Mouse (Mus musculus): ENCODE measurements around the gene Ror1. TPM values are rescaled to one million over a fixed set of nuclear protein-coding genes. Genes with fewer than 3 reads are reported as not detected.

Gene Ror1
- total and polyA plus RNA-seq, 2 experiments from 2014 or later, result 0.80 to 2.4 TPM

DNA sequence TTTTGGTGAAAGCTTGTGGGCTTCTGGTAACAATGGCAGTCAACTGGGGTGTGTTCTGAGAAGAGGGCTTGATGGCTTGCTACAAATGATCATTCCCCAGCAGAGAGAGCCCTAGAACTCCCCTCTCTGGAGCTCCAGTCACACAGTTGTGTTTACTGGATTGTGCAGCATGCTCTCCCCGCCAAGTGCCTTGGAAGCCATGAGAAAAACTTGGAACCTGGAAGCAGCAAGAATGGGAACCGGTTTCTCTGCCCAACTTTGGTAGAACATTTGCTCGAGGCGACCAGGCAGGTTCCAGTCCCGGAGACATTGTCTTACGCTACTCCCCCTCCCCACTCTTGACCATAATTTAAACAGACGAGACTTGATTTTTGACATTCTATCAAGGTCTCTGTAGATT lies 80.0 kb downstream of the Ror1 start:
- H3K36me3 ChIP-seq (ENCODE audit: insufficient read depth), result no peaks in the 10 kb centered on the region
- H3K4me3 ChIP-seq (ENCODE audit: low read depth, low read length), result no peak overlapping the region
- no peak for ATAC-seq
- no peak overlapping the region for H3K9ac ChIP-seq
- H3K27ac ChIP-seq (ENCODE audit: low read depth, low read length), result no peak overlapping the region
- DNase-seq, result no peak
- H3K27me3 ChIP-seq (ENCODE audit: insufficient read depth, low read length), result no peaks in the 10 kb centered on the region
- H3K4me2 ChIP-seq (ENCODE audit: low read depth), result no peak overlapping the region
- H3K4me1 ChIP-seq (ENCODE audit: insufficient read depth), result no peaks in the 10 kb centered on the region
- no peaks in the 10 kb centered on the region for H3K9me3 ChIP-seq (ENCODE audit: low read length)
- WGBS, result 81% methylated on average over 7 of the region's 7 CpGs
- TF ChIP-seq CTCF (IDR thresholded peaks at IDR 0.05; ENCODE audit: low read depth), result no peak

DNA sequence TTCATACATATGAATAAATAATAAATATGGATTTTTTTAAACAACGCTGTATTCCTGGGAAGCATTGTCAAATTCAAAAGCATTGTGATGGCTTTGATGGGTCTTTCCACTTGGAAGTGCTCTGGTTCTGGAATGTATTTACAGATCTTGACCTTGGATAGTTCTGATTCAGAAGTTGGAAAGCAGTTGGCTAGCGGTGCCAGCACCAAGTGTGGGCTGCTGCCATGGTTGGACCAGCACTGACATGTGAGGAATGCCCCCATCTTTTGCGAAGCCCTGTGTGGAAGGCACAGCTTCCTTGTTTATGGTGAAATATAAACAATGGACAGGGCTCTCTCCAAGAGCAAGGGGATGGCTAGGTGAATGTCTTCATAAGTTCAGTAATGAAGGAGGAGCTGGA lies 82.7 kb downstream of the Ror1 start:
- no peaks in the 10 kb centered on the region for H3K27me3 ChIP-seq (ENCODE audit: insufficient read depth, low read length)
- no peak for DNase-seq
- H3K9ac ChIP-seq, result no peak overlapping the region
- no peak for TF ChIP-seq CTCF (IDR thresholded peaks at IDR 0.05; ENCODE audit: low read depth)
- no peak overlapping the region for H3K4me3 ChIP-seq (ENCODE audit: low read depth, low read length)
- H3K9me3 ChIP-seq (ENCODE audit: low read length), result no peaks in the 10 kb centered on the region
- no peaks in the 10 kb centered on the region for H3K4me1 ChIP-seq (ENCODE audit: insufficient read depth)
- WGBS, result 91% methylated on average over 3 of the region's 3 CpGs
- H3K4me2 ChIP-seq (ENCODE audit: low read depth), result no peak overlapping the region
- no peak overlapping the region for H3K27ac ChIP-seq (ENCODE audit: low read depth, low read length)
- no peak for ATAC-seq
- H3K36me3 ChIP-seq (ENCODE audit: insufficient read depth), result no peaks in the 10 kb centered on the region

- peak; percentile 29 for DNase-seq
- H3K27ac ChIP-seq (ENCODE audit: low read depth, low read length), result no peak overlapping the region
- no peak overlapping the region for H3K4me2 ChIP-seq (ENCODE audit: low read depth)
- TF ChIP-seq CTCF (IDR thresholded peaks at IDR 0.05; ENCODE audit: low read depth), result no peak
- no peaks in the 10 kb centered on the region for H3K27me3 ChIP-seq (ENCODE audit: insufficient read depth, low read length)
- 39% methylated on average over 5 of the region's 5 CpGs for WGBS
- no peaks in the 10 kb centered on the region for H3K36me3 ChIP-seq (ENCODE audit: insufficient read depth)
- no peak overlapping the region for H3K4me3 ChIP-seq (ENCODE audit: low read depth, low read length)
- no peak for ATAC-seq
- H3K9ac ChIP-seq, result no peak overlapping the region
- no peaks in the 10 kb centered on the region for H3K4me1 ChIP-seq (ENCODE audit: insufficient read depth)
- H3K9me3 ChIP-seq (ENCODE audit: low read length), result no peaks in the 10 kb centered on the region
Observed at GRCm38 (mm10) chr4:100181676-100182075, 86.1 kb downstream of the Ror1 start.

GRCm38 (mm10) chr4:100186781-100187180 lies 91.2 kb downstream of the Ror1 start:
- Histone ChIP-seq H3K4me1 (ENCODE audit: insufficient read depth) (no peaks in the 10 kb centered on the region), H3K36me3 (ENCODE audit: insufficient read depth) (no peaks in the 10 kb centered on the region), H3K27ac (ENCODE audit: low read depth, low read length) (no peak overlapping the region), H3K9ac (no peak overlapping the region), H3K9me3 (ENCODE audit: low read length) (no peaks in the 10 kb centered on the region), H3K27me3 (ENCODE audit: insufficient read depth, low read length) (no peaks in the 10 kb centered on the region), H3K4me3 (ENCODE audit: low read depth, low read length) (no peak overlapping the region), H3K4me2 (ENCODE audit: low read depth) (no peak overlapping the region)
- no peak for TF ChIP-seq CTCF (IDR thresholded peaks at IDR 0.05; ENCODE audit: low read depth)
- DNase-seq (no peak), ATAC-seq (no peak)
- 92% methylated on average over 8 of the region's 8 CpGs for WGBS

DNA sequence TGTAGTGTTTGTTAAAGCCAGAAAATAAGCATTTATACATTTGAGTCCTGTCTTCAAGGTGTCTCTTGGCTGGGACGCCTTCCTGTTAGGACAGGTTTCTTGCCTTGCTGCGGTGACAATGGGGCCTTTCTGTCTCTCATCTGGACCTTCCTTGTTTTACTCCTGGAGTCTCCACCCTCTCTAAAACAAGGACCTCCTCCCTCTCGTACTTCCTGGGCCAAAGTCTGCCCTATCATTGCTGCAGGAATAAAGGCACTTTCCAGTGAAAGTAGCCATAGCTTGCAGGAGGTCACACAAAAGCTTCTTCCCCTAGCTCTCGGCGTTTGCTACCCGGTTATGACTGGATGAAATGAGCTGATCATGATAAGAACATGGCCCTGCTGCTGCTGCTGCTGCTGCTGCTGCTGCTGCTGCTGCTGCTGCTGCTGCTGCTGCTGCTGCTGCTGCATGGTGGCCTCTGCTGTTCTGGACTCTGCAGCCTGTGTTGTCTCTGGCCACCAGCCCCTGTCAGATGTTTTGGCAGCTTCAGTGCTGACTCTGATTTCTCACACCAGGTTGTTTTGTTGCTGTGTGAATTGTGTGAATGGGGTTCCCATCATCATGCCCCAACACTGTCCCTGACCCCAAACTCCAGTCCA lies 92.1 kb downstream of the Ror1 start:
- Histone ChIP-seq H3K9ac (no peak overlapping the region), H3K4me2 (ENCODE audit: low read depth) (no peak overlapping the region), H3K9me3 (ENCODE audit: low read length) (no peaks in the 10 kb centered on the region), H3K27me3 (ENCODE audit: insufficient read depth, low read length) (no peaks in the 10 kb centered on the region), H3K36me3 (ENCODE audit: insufficient read depth) (no peaks in the 10 kb centered on the region), H3K27ac (ENCODE audit: low read depth, low read length) (no peak overlapping the region), H3K4me1 (ENCODE audit: insufficient read depth) (no peaks in the 10 kb centered on the region), H3K4me3 (ENCODE audit: low read depth, low read length) (no peak overlapping the region)
- no peak for TF ChIP-seq CTCF (IDR thresholded peaks at IDR 0.05; ENCODE audit: low read depth)
- DNase-seq (no peak), ATAC-seq (peak; percentile 45)
- WGBS, result 51% methylated on average over 6 of the region's 6 CpGs

DNA sequence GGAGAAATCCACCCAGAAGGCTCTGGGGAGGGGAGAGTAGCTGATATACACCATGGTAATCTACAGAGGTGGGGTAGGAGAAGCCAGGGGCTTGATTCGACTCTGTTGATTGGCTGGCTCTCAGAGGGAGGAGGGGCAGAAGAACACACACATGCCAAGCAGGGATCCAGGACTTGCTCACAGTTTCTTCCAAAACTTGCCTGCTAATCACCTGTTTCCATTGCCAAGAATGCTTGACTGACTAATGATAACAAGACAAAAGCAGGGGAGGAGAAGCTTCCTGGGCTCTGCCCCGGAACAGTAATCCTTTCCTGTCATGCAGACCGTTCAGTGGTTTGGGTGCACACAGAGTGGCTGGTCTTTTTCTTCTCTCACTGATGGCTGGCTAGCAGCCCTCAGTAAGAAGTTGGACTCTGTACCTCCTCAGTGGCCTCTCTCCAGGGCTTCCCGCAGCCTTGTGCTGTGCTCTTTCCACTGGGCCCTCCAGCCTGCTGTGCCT lies 92.7 kb downstream of the Ror1 start:
- peak; percentile 41 for DNase-seq
- Histone ChIP-seq H3K4me1 (ENCODE audit: insufficient read depth) (no peaks in the 10 kb centered on the region), H3K4me2 (ENCODE audit: low read depth) (no peak overlapping the region), H3K36me3 (ENCODE audit: insufficient read depth) (no peaks in the 10 kb centered on the region), H3K9me3 (ENCODE audit: low read length) (no peaks in the 10 kb centered on the region), H3K27ac (ENCODE audit: low read depth, low read length) (no peak overlapping the region), H3K27me3 (ENCODE audit: insufficient read depth, low read length) (no peaks in the 10 kb centered on the region), H3K9ac (no peak overlapping the region), H3K4me3 (ENCODE audit: low read depth, low read length) (no peak overlapping the region)
- peak; percentile 86 for ATAC-seq
- TF ChIP-seq CTCF (IDR thresholded peaks at IDR 0.05; ENCODE audit: low read depth), result no peak
- WGBS, result 16% methylated on average over 4 of the region's 4 CpGs

- no peak for TF ChIP-seq CTCF (IDR thresholded peaks at IDR 0.05; ENCODE audit: low read depth)
- no peaks in the 10 kb centered on the region for H3K9me3 ChIP-seq (ENCODE audit: low read length)
- H3K27me3 ChIP-seq (ENCODE audit: insufficient read depth, low read length), result no peaks in the 10 kb centered on the region
- no peaks in the 10 kb centered on the region for H3K4me1 ChIP-seq (ENCODE audit: insufficient read depth)
- no peaks in the 10 kb centered on the region for H3K36me3 ChIP-seq (ENCODE audit: insufficient read depth)
- H3K27ac ChIP-seq (ENCODE audit: low read depth, low read length), result no peak overlapping the region
- ATAC-seq, result no peak
- H3K4me2 ChIP-seq (ENCODE audit: low read depth), result no peak overlapping the region
- 94% methylated on average over 6 of the region's 6 CpGs for WGBS
- no peak overlapping the region for H3K4me3 ChIP-seq (ENCODE audit: low read depth, low read length)
- H3K9ac ChIP-seq, result no peak overlapping the region
- no peak for DNase-seq
Observed at GRCm38 (mm10) chr4:100191483-100191882, 95.9 kb downstream of the Ror1 start.
